Mouse (Mus musculus): ENCODE measurements around the gene Naaladl1. TPM values are rescaled to one million over a fixed set of nuclear protein-coding genes. Genes with fewer than 3 reads are reported as not detected.
A peak's percentile ranks its signal among the peaks of the same experiment; 100 is the strongest.
"Not testable (repeated sequence)": the region's sequence is repeated elsewhere in the genome, so short reads cannot be mapped to it uniquely, and the experiment has no call there.

The Naaladl1 gene
- polyA plus RNA-seq, 2 experiments from 2014 or later, result 0.17 TPM; not detected in 1

- ATAC-seq, result not testable (repeated sequence)
These were observed 25.0 kb downstream of the Naaladl1 start for GRCm38 (mm10) chr19:6130414-6131128.

DNA sequence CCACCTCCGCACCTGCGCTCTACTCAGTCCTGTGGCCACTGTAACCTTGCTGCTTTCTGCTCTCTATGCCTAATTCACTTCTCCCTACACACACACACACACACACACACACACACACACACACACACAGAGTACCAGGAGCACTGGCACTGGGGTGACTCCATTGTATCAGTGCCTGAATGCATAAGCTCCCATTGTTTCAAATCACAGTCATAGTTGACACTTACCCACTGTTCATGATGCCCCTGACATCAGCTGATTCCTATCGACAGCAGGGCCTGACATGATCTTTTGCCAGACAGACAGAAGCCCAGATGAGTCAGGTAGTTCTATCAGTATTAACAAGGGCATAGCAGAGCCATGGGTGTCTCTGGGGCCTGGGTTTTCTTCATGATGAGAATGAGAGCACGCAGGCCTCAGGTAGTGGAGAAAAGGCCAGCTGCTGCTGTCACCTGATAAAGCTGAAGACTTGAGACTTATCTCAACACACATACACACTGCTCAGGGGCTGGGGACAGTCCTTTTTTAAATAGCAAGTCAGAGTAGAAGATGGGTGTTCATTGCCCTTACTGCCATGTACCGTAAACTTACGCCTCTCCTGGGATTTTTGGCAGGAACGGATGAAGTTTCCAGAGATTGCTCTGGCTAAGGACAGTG is 26.7 kb downstream of the Naaladl1 start:
- no peak for ATAC-seq

DNA sequence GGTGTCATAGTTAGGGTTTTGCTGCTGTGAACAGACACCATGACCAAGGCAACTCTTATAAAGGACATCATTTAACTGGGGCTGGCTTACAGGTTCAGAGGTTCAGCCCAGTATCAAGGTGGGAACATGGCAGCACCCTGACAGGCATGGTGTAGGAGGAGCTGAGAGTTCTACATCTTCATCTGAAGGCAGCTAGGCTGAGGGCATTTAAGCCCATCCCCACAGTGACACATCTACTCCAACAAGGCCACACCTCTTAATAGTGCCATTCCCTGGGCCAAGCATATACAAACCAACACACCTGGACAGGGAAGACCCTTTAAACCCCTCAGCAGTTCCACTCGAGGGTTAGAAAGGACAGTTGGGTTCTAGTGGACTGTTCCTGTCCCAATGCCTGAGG is 27.6 kb downstream of the Naaladl1 start:
- ATAC-seq, result not testable (repeated sequence)

DNA sequence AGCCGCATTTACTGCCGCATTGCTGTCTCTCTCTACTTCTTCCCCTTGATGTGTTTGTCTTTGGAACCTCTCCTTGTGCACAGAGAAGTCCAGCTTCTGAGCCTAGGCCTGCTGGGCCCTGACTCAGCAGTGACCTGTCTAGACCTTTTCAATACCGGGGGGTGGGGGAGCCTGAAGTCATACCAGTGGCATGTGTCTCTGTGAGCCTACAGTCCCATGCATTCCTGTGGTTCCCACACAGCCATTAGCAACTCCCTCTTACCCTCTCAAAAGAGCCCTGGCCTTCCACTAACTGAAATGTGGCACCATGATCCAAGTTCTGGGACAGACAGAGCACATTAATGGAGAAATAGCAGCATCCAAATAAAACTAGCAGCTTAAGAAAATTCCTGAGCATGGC is 30.8 kb downstream of the Naaladl1 start:
- no peak for ATAC-seq

DNA sequence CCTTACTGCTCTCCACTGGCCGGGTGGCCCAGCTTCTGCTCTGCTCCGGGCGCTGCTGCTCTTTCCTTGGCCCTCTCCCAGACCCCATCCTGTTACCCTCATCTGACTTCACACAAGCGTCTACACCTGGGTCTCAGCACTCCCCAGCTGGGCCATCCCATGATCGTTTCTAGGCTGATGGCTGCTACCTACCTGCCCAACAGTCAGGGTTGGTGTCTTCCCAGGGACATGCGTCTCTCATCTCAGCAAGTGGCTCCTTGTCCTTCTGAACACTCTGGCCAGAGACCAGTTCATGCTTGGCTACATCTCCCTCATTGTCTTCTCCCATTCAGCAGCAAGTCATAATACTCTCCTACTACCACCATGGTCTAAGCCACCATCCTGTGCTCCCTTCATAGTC is 34.1 kb downstream of the Naaladl1 start:
- ATAC-seq, result no peak

GRCm38 (mm10) chr19:6140374-6140677 is 34.7 kb downstream of the Naaladl1 start:
- ATAC-seq, result peak; percentile 17

DNA sequence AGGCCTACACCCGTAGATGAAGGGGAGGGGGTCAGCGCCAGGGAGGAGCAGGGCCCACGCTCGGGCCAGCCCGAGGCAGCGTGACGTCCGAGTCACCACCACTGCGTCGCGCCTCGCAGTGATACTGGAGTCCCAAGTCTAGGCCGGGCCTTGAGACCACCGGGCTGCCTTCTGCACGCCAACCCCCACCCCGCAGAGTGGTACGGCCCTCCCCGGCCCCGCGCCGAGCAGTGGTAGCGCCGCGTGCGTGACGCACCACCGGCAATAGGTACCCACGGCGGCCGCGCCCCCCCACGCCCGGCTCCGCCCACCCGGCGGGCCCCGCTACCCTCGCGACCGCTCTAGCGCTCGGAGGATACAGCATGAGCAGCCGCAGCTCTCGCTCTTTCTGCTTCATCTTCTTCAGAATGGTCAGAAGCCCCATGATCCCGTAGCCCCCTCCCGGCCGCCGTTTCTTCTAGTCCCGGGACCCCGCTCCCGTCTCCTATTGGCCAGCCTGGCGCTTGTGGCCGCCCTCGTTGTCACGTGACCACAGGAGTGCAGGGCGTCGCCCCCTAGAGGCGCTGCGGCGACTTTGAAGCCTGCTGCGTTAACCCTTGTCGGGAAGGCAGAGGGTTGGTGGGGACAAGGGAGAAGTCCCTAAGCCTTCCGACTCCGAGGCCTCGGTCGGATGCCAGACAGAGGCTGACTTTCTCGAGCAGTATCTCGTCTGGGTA is 35.3 kb downstream of the Naaladl1 start, which contains the start of gene Batf2:
Gene Batf2, plus strand, starts transcription at position 306 of the 716 bp plus-strand sequence.
- ATAC-seq, result peak; percentile 86

DNA sequence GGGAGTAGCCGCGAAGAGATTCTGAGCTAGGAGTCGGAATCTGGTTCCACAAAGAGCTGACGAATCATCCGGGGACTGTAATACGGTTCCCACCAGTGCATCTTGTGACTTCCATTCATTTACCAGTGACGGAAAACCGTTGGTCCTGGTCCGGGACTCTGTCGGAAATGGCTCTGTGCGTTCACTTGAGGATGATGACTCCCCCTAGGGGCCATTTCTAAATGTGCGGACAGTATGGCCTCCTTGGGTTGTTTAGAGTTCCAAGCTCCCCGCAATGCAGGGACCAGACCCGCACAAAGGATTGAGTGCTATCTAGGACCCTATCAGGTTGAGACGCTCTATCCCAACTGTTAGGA is 35.8 kb downstream of the Naaladl1 start, which contains the start of gene Arl2:
Gene Arl2, minus strand, starts transcription at position 155 of the 356 bp plus-strand sequence.
- peak; percentile 68 for ATAC-seq

DNA sequence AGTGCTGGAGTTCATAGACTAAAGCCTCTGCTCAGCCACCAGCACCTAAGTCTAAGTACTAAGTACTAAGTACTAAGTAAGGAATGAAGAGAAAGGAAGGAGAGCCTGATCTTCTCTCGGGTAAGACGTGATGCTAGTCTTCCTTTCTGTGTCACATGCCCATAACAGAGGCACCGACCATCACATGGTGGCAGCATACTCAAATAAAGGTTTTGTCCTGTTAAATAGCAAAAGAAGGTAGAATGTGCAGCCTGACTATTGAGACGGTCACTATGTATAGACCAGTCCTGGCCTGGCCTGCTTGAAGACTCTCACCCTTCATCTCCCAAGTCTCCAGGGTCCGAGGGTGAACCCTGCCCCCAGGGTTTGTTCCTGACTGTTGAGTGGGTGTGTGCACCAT is 39.3 kb downstream of the Naaladl1 start:
- ATAC-seq, result no peak

DNA sequence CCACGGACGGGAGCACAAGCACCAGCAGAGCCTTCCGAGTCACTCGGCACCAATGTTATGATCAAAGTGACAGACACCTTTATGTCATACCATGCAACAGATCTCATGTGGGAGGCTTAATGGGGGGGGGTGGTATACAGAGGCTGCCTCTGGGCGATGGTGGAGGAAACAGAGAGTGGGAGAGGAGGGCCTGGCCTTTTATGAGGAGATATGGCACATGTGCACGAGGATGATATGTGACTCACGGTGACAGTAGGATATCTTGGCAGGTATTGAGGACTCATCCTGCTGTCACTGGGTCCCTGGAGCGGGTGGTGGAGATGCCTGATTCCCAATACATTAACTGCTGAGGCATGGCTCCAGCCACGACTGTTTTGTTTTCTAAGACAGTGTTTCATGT is 49.6 kb downstream of the Naaladl1 start:
- no peak for ATAC-seq

DNA sequence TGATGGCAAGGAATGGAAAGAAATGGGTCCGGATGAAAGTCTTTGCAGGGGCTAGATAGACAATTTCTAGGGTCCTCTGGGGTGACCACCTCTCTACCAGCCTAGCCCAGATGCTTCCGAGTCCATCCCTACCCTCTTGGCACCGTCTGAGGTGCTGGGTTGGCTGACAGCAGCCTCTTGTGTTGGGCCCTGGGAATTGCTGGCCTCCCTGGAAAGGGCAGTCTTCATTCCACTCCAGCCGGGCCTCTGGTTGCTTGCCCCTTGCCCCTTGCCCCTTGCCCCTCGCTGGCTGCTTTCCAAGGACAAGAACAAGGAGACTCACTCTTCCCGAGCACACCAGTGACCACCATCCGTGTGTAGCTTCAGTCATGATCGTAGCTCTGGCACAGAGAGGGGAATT is 50.8 kb downstream of the Naaladl1 start:
- no peak for ATAC-seq

DNA sequence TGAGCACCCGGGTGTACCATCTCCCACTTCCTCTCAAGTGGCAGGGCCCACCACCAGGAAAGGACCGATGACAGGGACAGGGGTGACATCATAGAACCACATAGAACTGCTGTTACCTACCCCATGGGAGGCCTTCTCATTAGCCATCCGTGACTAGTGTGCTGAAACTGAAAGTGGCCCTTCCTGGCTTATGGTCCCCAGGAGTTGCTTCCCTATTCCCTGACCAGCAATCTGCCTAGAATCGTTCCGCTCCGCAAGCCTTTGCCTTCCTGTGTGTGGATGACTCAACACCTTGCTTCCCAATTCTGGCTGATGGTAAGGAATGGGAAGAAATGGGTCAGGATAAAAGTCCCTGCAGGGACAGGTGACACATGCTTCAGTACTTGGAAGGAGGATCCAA is 51.6 kb downstream of the Naaladl1 start:
- ATAC-seq, result no peak

DNA sequence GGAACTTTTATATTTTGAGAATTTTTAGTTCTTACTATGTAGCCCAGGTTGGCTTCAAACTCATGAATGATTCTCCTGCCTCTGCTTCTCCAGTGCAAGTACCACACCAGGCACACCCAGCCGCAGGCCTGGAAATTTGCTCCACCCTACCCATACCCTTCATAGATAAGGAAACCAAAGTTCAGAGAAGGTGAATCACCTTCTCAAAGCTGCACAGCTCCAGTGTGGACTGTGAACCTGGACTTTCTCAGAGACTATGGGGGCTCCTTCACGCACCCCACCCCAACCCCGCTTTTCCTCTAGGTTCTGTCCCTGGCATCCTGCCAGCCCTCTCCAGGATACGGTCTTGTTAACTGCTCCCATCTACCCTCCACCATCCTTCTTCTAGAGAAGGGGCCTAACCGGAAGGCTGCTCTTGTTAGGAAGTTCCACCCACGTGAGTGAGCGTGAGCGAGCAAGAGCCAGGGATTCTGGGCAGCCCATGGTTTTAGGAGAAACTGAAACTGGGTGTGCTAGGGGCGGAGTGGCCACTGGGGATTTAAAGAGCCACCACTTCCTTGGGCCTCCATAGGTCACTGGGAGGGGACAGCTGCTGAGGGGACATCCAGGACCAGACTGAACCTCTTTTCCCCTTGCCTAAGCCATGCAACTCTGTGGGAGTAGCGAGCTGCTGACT is 58.4 kb downstream of the Naaladl1 start:
- ATAC-seq, result no peak

Other genes starting within 250 kb of the Naaladl1 start
- 10 to 100 TPM; 62.6 to 85.3 TPM for gene Frmd8, start 230.5 kb upstream of the Naaladl1 start, polyA plus RNA-seq (2017; shearing (Covaris generic))
- 10 to 100 TPM; 51.6 to 73.7 TPM for gene Slc25a45, start 228.0 kb upstream of the Naaladl1 start, polyA plus RNA-seq (2017; shearing (Covaris generic))
- gene Tigd3, start 211.6 kb upstream of the Naaladl1 start, polyA plus RNA-seq (2017; shearing (Covaris generic)), result under 1 TPM; 0.51 to 0.84 TPM
- gene Dpf2, start 192.8 kb upstream of the Naaladl1 start, polyA plus RNA-seq (2017; shearing (Covaris generic)), result 100 to 1,000 TPM; 214 to 296 TPM
- under 1 TPM in 1 of 2 experiments, not detected in 1; 0.34 TPM for gene Cdc42ep2, start 181.0 kb upstream of the Naaladl1 start, polyA plus RNA-seq (2017; shearing (Covaris generic))
- gene Pola2, start 141.6 kb upstream of the Naaladl1 start, polyA plus RNA-seq (2017; shearing (Covaris generic)), result 10 to 100 TPM; 13.8 to 15.8 TPM
- not detected for gene Slc22a20, start 119.6 kb upstream of the Naaladl1 start, polyA plus RNA-seq (2017; shearing (Covaris generic))
- 10 to 100 TPM; 40.2 to 45.3 TPM for gene Capn1, start 89.9 kb upstream of the Naaladl1 start, polyA plus RNA-seq (2017; shearing (Covaris generic))
- 10 to 100 TPM; 13.4 to 17.1 TPM for gene Syvn1, start 59.2 kb upstream of the Naaladl1 start, polyA plus RNA-seq (2017; shearing (Covaris generic))
- 10 to 100 TPM; 33.9 to 37.5 TPM for gene Mrpl49, start 48.0 kb upstream of the Naaladl1 start, polyA plus RNA-seq (2017; shearing (Covaris generic))
- gene Fau, start 47.9 kb upstream of the Naaladl1 start, polyA plus RNA-seq (2017; shearing (Covaris generic)), result 1,000 to 10,000 TPM; 2,365 to 3,114 TPM
- 1 to 10 TPM; 5.7 to 6.7 TPM for gene Znhit2, start 44.6 kb upstream of the Naaladl1 start, polyA plus RNA-seq (2017; shearing (Covaris generic))
- gene Tm7sf2, start 37.4 kb upstream of the Naaladl1 start, polyA plus RNA-seq (2017; shearing (Covaris generic)), result 1 to 10 TPM; 5.5 to 7.1 TPM
- 10 to 100 TPM; 27.9 to 39.0 TPM for gene Vps51, start 28.6 kb upstream of the Naaladl1 start, polyA plus RNA-seq (2017; shearing (Covaris generic))
- gene Tmem262, start 25.7 kb upstream of the Naaladl1 start, polyA plus RNA-seq (2017; shearing (Covaris generic)), result not detected
- not detected for gene Gm28374, start 23.5 kb upstream of the Naaladl1 start, polyA plus RNA-seq (2017; shearing (Covaris generic))
- 10 to 100 TPM; 36.7 to 51.4 TPM for gene Zfpl1, start 20.8 kb upstream of the Naaladl1 start, polyA plus RNA-seq (2017; shearing (Covaris generic))
- 1 to 10 TPM; 3.5 to 5.5 TPM for gene Cdca5, start 20.8 kb upstream of the Naaladl1 start, polyA plus RNA-seq (2017; shearing (Covaris generic))
- not detected for gene AC131692.1, start 11.4 kb upstream of the Naaladl1 start, polyA plus RNA-seq (2017; shearing (Covaris generic))
- gene Sac3d1, start 12.9 kb downstream of the Naaladl1 start, polyA plus RNA-seq (2017; shearing (Covaris generic)), result 1 to 10 TPM in 1 of 2 experiments, under 1 TPM in 1; 0.43 to 2.2 TPM
- gene Snx15, start 22.5 kb downstream of the Naaladl1 start, polyA plus RNA-seq (2017; shearing (Covaris generic)), result 10 to 100 TPM; 20.9 to 26.5 TPM
- gene Batf2, start 35.2 kb downstream of the Naaladl1 start, polyA plus RNA-seq (2017; shearing (Covaris generic)), result not detected
- gene Arl2, start 35.8 kb downstream of the Naaladl1 start, polyA plus RNA-seq (2017; shearing (Covaris generic)), result 10 to 100 TPM; 17.1 to 31.5 TPM
- gene Majin, start 78.6 kb downstream of the Naaladl1 start, polyA plus RNA-seq (2017; shearing (Covaris generic)), result under 1 TPM in 1 of 2 experiments, not detected in 1; 0.90 TPM
- gene Gpha2, start 120.6 kb downstream of the Naaladl1 start, polyA plus RNA-seq (2017; shearing (Covaris generic)), result not detected
- 1 to 10 TPM; 1.2 to 1.6 TPM for gene Ppp2r5b, start 130.1 kb downstream of the Naaladl1 start, polyA plus RNA-seq (2017; shearing (Covaris generic))
- gene Atg2a, start 135.9 kb downstream of the Naaladl1 start, polyA plus RNA-seq (2017; shearing (Covaris generic)), result 10 to 100 TPM; 10.4 to 14.7 TPM
- 10 to 100 TPM in 1 of 2 experiments, 1 to 10 TPM in 1; 6.4 to 22.8 TPM for gene Ehd1, start 170.9 kb downstream of the Naaladl1 start, polyA plus RNA-seq (2017; shearing (Covaris generic))
- gene Cdc42bpg, start 200.7 kb downstream of the Naaladl1 start, polyA plus RNA-seq (2017; shearing (Covaris generic)), result under 1 TPM; 0.07 to 0.13 TPM
- 10 to 100 TPM; 16.9 to 32.1 TPM for gene Men1, start 229.2 kb downstream of the Naaladl1 start, polyA plus RNA-seq (2017; shearing (Covaris generic))
- 100 to 1,000 TPM in 1 of 2 experiments, 10 to 100 TPM in 1; 77.5 to 135 TPM for gene Map4k2, start 235.4 kb downstream of the Naaladl1 start, polyA plus RNA-seq (2017; shearing (Covaris generic))

Measured in CD4-positive, CD25-positive, alpha-beta regulatory T cell, adult 4 months (primary cell).